Mouse (Mus musculus) telencephalon, adult 2 months (tissue): ENCODE results near the gene Ttc23l.
"Not testable (repeated sequence)": the region's sequence is repeated elsewhere in the genome, so short reads cannot be mapped to it uniquely, and the experiment has no call there.

ENCODE experiments used
- DNase-seq: peaks from one replicate; pipeline ENCODE4 v3.0.0-alpha.2; 2011; ENCODE audit warnings: low read depth, low spot score

Ttc23l gene

DNA sequence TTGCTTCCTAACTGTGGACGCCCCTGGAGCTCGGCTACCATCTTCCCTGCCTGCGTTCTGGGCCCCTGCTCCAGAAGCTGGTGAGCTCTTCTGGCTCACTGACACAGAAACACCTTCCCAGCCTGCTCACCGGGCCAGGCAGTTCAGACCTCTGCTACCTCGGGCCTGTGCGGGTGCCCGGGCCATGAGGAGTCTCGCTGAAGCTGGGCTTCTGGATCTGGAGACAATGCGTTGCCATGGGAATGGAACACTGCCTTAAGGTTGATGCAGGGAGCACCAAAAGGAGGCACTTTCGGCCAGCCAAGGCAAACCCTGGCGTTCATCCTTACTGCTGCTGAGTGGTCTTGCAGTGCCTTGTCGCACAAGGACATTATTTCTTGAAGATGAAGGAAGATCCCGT is at the start of gene Ttc23l:
Ttc23l (minus strand) TSS at position 204 of the 400 bp plus-strand sequence.
- DNase-seq, result no peak

DNA sequence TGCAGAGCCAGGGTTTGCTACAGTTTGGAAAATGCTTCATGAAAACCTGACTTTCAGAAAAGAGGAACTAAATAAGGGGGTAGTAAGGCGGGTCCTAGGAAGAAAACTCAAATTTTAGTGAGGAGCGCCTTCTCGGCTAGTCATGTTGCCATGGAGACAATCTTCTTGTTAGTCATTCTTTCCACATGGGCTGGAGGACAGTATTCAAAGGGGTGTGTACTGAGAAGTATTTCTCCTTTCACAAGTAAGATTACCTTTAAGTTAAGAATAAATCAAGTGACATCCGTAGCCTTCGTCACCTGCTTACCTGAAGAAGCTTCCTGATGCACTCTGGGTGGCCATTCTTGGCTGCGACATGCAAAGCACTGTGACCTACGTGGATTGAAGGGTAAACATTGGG is 40.9 kb upstream of the Ttc23l start:
- peak; percentile 15 for DNase-seq

DNA sequence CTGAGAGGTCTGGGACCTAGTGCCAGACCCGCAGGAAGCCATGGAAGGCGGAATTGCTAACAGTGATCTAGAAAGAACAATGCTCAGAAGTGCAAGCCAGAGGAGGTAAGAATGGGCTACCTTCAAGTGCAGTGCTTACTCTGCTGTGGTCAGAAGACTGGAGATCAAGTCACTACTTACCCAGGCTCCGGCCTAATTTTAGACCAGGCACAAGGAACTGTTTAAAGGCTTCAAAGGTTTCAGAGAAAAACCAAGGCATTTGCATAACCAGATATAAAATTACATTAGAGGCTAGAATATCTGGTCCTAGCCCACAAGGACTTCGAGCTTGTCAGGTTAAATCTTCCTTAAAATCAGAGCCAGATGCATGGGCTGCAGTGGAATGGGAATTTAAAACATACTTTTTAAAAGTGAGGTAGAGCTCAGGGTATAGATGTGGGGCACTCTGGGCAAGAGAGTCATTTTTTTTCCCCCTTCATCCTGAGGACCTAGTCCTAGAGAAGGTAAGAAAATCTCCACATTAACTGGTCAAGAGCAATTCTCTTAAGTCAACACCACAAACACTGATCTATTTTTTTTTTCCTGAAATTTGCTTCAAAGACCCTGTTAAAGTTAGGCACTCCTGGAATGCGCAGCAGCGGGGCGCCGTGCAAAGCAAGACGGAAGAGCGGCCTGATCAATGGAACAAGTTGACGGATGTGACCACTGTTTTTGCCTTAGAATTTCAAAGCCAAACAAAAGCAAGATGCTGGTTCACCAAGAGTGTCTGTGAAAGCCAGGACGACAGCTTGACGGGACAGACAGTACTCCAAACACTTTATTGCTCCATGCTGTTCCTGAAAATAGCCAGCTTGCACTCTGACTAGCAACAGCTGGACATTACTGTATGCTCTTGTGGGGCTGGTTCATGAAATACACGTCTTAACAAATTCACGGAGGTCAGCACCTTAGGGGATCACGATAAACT is 40.1 kb upstream of the Ttc23l start:
- no peak for DNase-seq

DNA sequence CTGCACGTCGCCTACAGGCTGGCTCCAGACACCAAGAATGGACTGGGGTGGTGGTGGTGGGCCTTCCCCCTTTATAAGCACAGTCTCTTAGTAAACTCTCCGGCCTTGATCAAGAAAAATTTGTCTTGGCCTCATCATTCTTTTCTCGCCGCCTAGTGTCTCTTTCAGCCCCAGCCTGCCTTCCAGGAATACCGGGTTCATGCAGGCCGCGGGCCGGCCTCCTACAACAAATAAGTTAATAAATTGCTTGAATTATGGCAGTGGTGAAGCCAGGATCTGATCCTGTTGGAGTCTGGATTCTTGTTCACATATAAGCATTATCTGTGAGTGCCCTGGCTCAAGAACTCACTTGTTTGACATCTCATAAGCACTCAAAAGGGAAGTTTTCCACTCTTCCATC is 38.4 kb upstream of the Ttc23l start:
- DNase-seq, result no peak

DNA sequence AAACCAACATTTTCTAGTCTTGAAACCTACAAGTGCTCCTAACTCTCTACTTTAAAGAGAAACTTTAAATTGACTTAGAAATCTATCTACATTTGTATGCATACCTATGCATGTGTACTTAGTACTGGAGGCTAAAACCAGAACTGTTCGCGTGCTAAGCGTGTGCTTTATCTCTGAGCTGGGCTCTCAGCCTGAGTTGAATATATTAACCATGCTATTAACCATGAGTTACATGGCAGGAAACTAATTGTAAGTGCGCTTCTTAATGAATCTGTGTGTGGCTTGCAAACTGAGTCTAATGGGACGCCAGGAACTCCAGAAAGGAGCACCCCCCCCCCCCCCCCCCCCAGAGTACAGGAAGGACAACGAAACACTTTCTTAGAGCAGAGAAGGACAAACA is 36.9 kb upstream of the Ttc23l start:
- DNase-seq, result no peak

DNA sequence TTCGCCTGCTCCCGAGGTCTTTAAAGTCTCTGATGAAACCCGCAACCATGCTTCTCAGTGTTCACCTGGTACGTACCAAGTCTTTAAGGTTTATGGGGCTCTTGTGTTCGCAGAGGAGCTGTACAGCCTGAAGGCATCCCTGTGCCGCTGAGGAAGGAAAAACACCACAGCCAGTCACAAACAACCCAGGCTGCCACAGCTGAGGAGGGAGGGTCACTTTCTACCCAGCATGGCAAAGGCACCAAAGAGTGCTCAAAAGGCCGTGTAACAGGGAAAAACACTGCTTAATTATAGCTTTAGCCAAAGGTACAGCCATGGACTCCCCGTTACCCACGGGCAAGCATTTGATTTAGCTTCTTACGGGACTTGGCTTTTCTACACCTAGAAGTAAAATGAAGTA is 36.4 kb upstream of the Ttc23l start:
- DNase-seq, result no peak

DNA sequence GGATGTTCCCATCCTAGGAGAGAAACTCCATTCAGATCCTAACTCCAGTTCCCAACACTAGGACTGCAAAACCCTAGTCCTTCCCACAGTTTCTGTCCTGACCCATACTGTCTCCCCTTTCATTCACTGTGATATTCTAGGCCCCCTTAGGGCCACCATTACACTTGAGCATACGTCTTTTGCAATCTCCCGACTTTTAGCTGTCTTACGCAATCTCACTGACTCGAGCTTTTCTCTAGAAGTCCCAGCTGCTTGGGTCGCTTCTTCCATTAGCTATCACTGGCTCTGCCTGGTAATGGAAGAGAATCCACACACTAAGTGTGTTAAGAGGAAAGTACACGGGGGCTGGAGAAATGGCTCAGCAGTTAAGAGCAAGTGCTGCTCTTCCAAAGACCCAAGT is 34.6 kb upstream of the Ttc23l start:
- DNase-seq, result no peak

DNA sequence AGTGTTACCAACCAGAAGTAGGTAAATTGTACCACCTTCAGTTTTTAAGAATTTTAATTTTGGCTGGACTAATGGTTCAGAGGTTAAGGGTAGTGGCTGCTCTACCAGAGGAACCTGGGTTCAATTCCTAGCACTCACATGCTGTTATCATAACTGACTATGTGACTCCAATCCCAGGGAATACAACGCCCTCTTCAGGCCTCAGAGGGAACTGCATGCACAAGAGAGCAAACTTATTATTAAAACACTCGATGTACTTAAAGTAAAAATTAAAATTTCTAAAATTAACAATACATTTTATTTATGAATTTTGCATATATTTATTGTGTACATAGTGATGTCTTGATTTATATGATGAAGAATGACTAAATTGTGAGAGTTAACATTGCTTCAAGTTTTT is 28.1 kb upstream of the Ttc23l start:
- no peak for DNase-seq

DNA sequence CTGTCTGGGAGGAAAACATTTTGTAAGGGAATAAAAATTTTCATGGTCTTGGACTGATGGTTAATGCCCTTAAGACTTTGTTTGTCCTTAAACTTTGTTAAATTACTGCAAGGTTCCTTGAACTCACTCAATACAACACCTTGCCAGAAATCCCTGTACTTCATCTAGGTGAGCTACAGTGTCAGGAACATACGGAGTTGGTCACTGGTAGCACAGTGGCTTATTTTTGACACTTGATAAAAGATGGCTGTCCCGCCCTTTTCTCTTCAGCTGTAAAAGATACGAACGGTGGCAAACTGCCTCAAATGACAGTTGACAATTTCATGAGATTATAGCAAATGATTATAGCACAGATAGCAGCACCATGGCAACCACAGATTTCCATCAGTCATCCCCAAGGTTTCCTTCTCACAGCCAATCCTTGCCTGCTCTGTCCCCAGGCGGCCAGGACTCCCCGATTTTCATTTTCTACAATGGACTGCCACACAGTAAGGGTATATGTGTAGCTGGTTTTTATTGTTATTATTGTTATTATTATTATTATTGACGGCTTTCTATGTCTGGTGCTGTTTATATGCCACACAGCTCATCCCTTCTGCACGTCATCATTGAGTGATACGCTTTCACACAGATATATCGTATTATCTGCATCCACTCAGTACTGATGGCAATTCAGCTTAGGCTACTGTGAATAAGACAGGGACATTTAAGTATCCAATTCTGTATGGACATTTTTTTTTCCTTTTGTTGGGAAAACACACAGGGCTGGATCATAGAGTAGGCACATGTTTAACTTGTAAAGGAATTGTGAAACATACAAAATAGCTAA is 26.1 kb upstream of the Ttc23l start:
- DNase-seq, result no peak

DNA sequence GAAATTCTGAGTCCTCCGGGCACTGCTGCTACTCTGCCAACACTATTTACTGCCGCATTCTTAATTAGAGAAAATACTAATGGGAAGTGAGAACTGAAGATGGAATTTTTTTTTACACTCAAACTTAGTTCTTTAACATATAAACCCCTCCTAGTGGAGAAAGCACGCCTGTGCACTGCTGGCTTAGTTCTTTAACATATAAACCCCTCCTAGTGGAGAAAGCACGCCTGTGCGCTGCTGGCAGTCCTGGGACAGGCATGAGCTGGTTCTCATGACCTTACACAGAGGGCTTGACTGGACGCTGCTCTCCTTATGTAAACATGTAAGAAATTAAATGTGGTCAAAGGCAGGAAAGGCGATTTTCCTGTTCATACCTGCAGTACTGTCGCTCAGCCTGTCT is 24.9 kb upstream of the Ttc23l start:
- DNase-seq, result no peak

DNA sequence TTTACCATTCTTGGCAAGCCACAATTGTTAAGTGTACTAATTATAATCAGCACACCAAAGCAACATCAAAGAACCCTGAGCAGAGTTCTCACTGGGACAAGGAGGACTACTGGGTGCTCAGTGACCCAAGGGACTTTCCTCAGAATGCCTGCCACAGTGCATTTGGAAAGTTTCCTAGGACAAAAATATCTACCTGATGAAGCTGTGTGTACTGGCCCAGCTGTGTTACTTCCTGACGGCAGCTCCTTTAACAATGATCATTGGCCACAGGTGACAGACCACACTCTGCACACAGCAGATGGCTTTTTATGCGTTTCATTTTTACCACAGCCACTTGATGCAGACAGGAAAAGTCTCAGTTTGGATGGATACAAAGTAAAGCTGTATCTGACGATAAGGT is 20.7 kb upstream of the Ttc23l start:
- no peak for DNase-seq

DNA sequence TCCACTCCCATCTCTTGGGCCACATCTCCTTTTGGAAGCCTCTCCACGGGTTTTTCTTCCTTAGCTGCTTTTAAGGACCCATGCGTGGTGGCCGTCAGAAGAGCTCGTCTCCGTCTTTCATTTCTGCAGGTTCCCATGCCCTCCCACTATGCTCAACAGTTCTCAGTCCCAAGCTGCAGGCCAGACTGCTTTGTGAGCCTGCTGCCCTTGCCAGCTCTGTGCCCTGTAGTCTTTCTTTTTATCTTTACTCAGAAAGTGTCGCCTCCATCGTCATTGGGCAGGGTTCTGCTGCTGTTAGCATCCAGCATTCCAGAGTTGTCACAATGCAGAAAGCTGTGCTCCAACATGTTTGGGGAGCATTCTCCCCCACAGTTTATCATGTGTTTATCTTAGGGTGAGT is 8.0 kb upstream of the Ttc23l start:
- DNase-seq, result no peak

DNA sequence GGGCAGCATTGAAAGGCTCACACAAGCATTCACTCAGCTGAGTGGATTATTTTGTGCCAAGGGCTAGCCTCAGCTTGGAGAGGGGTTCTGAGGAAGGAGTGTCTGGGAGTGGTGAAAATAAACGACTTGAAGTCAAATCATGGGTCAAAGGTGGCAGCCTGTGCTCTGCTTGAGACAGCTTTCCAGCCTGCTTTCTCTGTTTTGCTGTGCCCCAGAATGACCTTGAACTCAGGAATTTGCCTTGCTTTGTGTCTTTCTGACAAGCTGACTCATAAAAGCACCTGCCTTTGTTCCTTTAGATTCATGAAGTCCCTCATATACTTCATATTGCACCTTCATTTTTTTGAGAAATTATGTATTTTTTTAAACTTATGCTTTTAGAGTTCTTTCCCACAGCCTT is 5.7 kb upstream of the Ttc23l start:
- DNase-seq, result no peak

DNA sequence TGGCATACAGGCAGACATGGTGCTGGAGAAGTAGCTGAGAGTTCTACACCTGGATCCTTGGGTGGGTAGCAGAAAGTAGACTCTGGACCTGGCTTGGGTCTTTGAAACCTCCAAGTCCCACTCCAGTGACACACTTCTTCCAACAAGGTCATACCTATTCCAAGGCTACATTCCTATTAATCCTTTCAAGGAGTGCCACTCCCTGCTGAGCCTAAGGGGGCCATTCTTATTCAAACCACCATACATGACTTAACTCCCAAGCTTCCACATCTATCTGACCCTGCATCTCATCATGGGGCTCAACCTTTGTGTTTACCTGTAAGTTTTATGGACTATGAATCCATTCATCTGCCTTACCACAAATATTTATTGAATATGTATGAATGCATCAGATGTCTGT is 3.8 kb upstream of the Ttc23l start:
- no peak for DNase-seq

DNA sequence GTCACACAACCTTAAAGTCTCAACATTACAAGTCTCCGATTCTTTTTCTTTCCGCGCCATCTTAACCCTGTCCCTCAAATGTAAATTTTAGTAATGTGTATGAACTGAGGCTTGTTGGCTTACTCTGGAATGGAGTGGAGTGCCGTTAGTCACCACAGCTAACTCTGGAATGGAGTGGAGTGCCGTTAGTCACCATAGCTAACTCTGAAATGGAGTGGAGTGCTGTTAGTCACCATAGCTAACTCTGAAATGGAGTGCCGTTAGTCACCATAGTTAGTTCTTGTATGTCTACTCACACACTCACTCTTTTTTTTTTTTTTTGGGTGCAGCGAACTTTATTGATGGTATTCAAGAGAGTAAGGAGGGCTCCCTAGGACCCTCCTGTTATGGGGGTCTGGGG is 1.5 kb upstream of the Ttc23l start:
- DNase-seq, result no peak

DNA sequence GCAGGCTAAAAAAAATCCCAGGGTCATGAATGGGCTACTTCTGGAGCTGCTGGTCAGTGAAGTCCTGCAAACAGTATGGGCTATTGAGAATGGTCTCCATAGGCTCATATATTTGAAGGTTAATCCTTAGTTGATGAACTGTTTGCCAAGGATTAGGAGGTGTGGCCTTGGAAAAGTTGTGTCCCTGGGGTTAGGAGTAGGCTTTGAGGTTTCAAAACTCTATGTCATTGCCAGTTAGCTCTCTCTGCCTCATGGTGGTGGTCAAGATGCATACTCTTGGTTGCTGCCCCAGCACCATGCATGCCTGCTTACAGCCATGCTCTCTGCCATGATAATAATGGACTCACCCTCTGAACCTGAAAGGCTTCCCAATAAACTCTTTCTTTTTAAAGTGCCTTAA is 4.1 kb downstream of the Ttc23l start:
- DNase-seq, result no peak

DNA sequence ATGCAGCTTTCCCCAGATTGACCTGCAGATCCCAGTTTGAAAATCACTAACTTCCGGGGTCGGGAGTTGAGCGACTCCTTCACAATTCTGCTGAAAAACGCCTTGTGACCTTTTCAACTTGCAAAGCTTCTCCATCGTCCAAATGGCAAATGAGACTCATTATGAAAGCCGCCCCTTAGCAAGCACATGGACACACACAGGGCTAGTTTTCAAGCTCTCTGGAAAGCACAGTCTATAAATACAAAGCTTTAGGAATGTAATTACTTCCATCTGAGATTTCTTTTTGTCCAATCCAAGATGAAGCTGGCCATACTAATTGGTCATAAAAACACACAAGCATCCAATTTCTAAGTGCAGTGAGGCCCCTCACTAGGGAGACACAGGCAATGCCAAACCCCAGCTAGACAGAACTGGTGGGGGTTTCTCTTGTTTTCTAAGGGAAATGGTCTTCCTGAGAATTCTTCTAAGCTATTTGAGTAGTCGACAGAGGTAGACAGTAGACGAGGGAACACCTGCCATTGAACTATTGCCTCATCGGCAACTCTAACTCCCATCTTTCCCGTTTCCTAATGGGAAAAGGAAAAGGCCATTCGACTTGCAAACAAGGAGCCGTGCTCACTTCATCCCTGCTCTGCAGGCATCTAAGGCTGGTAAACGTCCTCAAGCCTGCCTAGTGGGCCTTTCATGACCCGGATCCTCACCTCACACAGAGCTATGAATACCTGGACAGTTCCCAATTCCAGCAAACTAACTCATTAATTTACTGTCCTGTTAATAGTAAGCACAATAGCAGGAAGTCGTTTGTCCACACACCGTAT is 18.0 kb downstream of the Ttc23l start:
- DNase-seq, result no peak

DNA sequence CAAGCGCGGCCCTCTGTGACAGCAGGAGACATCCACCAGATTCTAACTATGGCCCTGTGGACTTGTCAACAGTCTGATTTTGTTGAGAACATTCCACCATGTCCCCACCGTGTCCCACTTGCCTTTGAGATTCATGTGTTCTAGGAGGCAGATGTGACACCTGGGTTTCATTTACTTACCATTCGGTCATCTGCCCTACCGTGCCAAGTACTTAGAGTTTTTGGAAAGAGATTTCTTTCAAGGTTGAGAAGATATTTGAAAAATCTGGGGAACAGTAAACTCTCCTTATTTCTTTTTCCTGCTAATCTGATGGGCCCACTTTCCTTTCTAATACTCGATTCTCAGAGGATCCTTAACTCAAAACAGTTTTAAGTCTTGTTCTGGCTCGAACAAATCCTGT is 22.5 kb downstream of the Ttc23l start:
- no peak for DNase-seq

DNA sequence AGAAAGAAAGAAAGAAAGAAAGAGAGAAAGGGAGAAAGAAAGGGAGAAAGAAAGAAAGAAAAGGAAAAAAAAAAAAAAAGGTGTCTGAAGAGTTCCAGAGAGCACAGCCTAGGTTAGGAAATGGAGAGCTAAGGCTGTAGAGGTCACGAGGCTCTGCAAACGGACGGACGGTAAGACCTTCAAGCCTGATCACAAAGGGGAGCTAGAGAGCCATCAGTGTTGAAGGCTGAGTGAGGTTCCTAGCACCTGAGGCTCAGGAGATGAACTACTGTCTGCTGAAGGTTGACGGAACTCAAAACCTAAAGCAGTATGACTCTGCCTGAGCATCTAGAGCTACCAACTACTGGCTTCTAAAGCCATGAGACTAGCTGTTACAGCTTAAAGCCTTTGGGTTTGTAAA is 23.9 kb downstream of the Ttc23l start:
- no peak for DNase-seq

DNA sequence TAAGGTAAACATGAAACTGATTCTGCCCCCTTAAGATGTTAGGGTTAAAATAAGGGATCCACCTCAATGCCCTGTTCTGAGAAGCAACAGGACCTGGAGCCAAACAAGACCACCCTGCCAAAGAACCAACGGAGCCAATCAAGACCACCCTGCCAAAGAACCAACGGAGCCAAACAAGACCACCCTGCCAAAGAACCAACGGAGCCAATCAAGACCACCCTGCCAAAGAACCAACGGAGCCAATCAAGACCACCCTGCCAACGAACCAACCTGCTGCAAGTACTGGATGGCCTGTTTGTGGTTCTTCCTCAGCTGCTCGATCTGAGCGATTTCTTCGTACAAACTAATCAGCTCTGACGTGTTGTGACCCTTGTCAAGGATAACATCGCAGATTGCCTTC is 25.1 kb downstream of the Ttc23l start:
- not testable (repeated sequence) for DNase-seq

DNA sequence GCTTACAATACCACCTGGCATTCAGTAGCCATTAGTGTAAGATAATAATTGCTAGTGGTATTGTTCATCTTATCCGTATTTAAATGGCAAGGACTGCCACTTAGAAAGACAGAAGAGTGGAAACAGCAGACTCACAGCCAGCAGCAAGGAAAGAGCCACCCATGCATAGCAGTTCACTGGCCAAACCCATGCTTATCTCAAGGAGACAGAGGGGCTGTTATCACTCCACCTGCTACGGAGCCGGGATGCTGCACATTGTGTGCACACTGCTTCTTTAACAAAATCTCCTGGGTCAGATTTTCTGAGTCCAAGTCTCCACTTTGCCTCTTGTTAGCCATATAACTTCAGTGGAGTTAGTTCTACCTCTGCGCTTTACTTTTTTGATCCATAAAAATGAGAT is 27.1 kb downstream of the Ttc23l start:
- no peak for DNase-seq

DNA sequence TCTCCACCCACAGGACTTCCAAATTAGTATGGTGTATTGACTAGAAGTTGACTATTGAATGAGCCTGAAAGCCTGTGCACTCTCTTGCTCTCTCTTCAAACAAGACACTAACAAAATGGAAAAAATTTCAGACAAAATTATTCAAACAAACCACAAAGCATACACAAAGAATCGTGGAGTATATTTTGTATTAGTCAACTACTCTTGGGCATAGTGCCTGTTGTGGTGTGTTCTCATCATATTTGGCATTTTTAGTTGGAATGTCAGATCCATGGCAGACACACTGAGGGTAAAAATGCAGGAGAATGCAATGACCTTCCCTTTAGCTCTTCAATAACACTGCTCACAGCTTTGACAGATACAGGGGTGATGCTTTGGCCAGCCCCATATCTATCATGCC is 32.6 kb downstream of the Ttc23l start:
- no peak for DNase-seq
